Mouse (Mus musculus) gastrocnemius, postnatal 4 days (tissue): ENCODE data around the gene Mgat3. TPM values are rescaled to one million over a fixed set of nuclear protein-coding genes. Genes with fewer than 3 reads are reported as not detected.

Experiments
- DNase-seq, 2 experiments: peaks; one replicate each; pipeline ENCODE4 v3.0.0; 2021 to 2022; ENCODE audit warnings: low spot score in 2 of 2, mixed read lengths in 2 of 2
- long read RNA-seq, 2 experiments: library from polyadenylated mRNA; stranded (forward); transcript quantifications; one replicate each; pipeline ENCODE4 v2.0.0; 2021
- total RNA-seq, 2 experiments: library from RNA; stranded (reverse); gene quantifications; 2 replicates each; pipeline ENCODE4 v1.2.3; 2021

Mgat3 gene
- 1 to 10 TPM; 4.1 to 4.5 TPM for total RNA-seq
- long read RNA-seq, experiment 1, full-length matches to known transcripts: 3 of 4 reads
- long read RNA-seq, experiment 1, partial matches to known transcripts: 0 of 4 reads
- long read RNA-seq, experiment 1, other reads (novel, unspliced or antisense): 1 of 4 reads
- long read RNA-seq, experiment 2, full-length matches to known transcripts: 2 of 5 reads
- long read RNA-seq, experiment 2, partial matches to known transcripts: 3 of 5 reads
- long read RNA-seq, experiment 2, other reads (novel, unspliced or antisense): 0 of 5 reads

DNA sequence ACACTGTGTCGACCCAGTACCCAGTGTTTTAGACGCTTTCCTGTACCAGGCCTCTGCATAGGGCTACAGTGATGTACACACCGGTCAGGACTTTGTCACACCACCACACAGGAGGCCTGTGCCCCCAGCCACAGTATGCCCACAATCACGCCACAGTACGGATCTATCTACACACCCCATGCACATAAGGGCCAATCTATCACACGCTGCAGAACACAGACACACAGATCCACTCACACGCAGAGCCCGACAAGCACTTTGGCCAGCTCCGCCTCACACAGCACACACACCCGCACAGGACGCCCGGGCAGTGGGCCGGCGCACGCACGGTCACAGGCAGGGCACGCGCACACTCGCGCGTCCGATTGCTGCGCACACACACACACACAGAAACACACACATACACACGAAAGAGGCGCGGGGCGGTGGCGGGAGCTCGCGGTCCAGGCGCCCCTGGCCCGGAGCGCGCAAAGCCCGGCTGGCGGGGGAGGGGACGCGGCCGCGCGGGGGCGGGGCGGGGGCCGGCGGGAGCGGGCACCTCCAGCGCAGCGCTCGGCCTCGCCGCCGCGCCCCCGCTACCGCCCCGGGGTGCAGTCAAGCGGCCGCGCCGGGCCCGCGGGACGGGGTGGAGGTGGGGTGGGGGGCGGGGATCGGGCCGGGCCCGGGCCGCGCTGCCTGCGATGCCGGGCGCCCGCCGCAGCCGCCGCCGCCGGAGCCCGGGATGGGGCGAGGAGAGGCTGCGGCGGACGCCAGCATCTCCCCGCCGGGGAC, at the start of gene Mgat3:
Gene Mgat3, plus strand, starts transcription at position 721 of the 771 bp plus-strand sequence.
- DNase-seq: no peak

DNA sequence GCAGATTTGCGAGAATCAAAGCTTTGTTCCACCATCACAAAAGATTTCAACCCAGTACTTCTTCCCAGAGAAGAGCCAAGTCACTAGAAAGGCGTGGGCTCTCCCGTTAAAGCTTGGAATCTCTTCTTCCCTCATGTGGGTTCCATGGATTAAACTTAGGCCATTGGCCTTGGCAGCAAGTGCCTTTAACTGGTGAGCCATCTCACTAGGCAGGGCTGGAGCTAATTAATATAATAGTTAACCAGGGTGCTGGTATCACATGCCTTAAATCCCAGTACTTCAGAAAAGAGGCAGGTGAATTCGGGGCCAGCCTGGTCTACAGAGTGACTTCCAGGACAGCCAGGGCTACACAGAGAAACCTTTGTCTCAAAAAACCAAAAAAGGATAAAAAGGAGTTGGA, 48.9 kb upstream of the Mgat3 start:
- DNase-seq: no peak

DNA sequence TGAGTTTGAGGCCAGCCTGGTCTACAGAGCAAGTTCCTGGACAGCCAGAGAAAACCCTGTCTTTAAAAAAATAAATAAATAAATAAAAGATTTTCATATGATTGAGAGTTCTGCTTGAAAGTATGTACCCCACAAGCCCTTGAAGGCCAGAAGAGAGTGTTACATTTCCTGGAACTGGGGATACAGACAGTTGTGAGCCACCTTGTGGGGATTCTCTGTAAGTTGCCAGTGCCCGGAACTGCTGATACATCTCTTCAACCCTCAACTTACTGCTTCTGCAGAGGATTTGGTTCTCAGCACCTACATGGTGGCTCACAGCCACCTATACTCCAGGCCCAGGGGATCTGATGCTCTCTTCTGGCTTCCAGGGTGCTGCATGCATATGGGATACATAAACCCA, 46.3 kb upstream of the Mgat3 start:
- no peak for DNase-seq

DNA sequence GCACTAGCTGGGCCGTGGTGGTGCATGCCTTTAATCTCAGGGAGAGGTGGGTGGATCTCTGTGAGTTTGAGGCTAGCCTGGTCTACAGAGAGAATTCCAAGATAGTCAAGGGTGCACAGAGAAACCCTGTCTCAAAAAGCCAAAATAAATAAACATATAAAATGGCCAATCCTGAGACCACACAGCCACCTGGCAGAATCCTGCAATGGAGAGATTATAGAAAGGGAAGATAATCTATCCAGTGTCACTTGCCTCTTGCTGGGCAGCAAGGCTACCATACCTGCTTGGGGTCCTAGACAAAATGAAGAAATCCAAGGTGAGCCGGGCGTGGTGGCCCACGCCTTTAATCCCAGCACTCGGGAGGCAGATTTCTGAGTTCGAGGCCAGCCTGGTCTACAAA, 43.5 kb upstream of the Mgat3 start:
- no peak for DNase-seq

DNA sequence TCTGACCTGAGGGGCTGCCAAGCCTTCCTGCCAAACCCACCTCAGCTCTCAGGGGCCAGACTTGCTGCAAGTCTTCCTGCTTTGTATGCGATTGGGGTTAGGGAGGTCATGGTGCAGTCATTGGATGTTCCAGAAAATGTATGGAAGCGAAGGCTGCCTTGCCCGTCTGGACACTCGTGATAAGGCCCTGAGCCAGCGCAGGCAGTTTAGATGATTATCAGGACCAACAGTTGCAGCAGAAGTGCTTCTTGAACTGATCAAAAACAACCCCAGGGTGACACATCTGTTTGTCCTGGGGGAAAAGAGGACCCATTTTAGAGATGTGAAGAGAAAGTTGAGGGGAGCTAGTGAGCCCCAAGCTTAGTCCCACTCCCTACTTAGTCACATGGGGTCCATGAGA, 42.8 kb upstream of the Mgat3 start:
- DNase-seq: no peak

DNA sequence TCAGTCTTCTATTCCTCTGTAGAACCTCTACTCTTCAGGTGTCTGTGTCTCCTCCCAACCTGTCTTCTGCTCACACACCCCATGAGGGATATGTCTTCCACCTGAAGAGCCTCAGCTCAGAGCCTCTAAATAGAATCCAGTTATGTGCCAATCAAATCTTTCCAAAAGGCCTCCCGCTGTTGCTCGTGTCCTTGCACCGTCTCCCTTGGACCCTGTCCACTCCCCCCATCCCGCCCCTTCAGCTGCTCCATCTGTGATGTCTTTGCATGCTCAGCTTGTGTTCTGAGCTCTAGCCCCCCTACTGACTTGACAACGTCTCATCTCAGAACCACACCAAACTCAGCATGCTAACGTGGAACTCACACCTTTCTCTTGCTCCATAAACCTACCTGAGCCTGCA, 42.1 kb upstream of the Mgat3 start:
- DNase-seq: no peak

DNA sequence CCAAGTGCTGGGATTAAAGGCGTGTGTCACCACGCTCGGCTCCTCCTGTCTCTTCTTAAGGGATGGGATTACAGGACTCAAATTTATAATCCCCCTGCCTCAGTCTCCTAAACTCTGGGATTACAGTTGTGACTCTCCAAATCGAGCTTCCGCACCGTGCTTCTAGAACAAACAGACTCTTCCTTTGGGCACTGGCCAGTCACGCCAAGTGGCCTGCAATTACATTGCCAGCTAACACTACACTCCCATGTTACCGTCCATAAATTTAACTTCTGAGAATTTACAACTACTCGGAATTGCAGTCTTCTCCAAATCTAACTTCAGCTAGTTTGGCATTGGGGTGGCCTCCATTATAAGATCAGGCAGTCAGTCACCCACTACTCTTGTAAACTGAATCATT, 41.1 kb upstream of the Mgat3 start:
- no peak for DNase-seq

DNA sequence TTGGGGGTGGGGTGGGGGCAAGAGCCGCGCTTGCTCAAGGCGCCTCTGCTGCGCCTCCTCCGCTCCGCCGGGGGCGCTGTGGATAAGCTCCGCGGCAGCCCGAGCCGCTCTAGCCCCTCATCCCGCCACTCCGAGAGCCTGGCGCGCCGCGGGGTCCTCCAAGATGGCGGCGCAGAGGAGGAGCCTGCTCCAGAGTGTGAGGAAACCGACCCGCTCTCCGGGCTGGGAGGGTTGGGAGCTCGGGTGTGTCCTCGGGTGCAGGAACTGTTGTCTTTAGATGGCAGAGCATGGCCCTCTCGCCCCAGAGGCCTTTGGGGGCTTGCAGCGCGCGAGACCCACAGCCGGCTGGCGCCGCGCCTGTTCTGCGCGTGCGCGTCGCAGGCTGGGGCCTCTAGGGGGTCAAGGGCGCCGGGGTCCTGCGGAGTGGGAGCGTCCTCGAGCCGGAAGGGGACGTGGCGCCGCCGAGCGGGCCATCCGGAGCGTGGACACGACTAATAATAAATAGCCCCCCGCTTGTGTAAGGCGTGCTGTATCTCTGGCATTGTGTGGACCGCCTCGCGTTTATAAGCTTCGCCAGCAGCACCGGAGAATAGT, 40.4 kb upstream of the Mgat3 start, which contains the start of gene Tab1:
Gene Tab1, plus strand, starts transcription at position 135 of the 594 bp plus-strand sequence.
- DNase-seq: peak; percentile 85 to 92

DNA sequence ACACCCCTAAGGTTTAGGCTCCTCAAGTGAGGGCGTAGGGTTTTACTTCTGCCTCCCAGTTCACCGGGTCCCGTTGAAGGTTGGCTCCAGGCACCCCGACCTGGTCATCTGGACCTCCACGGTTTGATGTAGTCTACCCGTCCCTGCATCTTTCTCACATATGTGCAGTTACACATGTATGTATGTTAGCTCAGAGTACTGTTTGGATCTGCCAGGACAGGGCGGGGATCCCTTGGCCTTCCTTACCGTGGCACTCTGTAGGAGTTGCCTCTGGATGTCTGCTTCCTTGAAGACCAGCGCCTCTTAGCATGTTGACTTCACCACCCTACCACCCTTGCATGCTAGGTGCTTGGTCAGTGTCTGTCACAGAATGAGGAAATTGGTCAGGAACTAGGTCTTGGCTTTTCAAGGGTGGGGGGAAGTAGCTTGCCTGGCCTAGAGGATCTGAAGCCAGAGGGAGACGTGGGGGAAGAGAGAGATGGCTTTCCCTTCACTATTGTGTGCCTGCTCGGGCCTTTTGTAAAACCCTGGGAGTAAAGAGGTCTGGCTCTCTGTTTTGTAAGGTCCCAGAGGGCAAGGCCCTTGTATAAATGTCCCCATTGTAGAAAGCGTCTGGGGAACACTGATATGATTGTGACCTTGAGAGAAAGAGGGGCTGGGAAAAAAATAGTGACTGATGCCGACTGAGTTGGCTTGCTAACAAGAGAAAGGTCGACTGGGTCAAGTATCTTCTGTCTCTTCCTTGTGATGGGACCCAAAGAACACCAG, 39.7 kb upstream of the Mgat3 start:
- DNase-seq: peak in 1 of 2 experiments; percentile 35

DNA sequence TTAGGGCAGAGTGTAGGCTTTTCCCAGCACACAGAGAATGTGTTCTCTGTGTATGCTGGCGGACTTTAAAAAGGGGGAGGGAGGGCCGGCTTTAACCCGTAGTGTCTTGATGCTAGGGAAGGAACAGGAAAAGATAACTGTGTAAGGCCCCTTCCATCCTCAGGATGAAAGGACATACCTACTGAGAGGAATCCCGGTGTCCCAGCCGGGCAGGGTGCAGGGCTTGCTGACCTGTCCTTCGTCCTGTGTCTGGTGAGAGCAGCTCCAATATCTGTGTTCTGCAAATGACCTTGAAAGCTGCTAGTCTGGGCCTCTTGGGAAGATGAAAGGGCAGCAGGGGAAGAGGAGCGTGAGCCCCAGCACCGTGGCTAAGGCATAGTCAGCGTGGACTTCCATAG, 39.1 kb upstream of the Mgat3 start:
- DNase-seq: no peak

DNA sequence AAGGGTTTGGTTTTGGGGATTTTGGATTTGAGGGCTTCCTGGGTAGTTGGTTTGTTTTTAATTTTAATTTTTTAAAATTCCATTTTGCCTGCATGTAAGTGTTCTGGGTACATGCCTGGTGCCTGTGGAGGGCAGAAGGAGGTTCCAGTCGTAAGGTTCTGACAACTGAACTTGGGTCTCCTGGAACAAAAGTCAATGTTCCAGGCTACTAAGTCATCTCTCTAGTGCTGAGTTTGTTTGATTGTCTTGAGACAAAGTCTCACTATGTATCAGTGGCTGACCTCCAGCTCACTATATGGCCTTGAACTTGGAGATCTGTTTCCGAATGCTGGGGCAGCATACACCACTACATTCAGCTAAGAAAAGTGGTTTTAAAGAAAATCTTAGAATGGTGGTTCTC, 38.0 kb upstream of the Mgat3 start:
- no peak for DNase-seq

DNA sequence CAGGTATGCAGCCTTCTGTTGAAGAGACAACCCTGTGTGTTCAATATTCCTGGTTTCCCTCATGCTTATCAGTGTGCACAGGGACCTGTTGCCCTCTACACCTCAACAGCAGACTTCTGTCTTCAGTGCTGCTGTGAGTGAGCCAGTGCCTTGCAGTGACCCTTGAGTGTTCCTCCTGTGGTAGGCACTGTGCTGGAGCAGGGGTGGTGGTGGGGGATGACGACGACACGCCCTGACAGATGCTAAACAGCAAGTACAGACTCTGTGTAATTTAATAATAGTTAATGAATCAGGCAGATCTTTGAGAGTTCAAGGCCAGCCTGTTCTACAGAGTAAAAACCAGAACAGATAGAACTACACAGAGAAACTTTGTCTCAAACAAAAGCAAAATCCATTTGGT, 36.9 kb upstream of the Mgat3 start:
- no peak for DNase-seq

DNA sequence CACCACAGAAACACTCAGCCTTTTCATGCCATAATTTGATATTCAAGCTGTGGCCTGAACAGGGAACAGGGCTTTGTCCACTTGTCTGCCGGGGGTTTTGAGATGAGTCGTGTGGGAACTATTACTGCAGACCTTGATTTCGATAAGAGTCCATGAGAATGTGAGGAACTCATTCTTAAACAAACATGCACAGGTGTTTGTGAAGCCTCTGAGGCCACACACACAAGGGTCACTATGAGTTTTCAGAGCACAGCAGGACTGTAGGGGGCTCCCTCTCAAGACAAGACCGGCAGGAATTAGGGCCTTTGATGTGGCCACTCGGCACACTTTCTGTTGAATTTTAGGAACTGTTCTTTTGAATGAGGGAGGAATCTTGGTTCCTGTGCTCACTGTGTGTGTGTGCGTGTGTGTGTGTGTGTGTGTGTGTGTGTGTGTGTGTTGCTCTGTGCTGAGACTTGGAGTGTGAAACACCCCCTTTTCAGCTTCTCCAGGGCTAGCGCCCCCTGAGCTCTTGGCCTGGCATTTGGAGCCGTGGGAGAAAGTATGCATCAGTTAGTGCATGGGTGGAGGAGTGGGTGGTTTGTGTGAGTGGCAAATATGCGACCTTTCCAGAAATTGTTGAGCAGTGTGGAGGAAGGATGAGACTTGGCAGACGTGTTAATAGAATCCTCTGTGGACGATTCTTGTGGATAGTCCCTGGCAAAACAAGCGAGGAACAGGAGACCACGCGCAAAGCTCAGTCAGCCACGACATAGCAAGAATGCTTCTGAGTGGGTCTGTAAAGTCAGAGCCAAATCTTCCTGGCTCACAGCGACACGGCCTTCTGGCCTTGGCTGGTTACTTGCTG, 35.4 kb upstream of the Mgat3 start:
- no peak for DNase-seq

DNA sequence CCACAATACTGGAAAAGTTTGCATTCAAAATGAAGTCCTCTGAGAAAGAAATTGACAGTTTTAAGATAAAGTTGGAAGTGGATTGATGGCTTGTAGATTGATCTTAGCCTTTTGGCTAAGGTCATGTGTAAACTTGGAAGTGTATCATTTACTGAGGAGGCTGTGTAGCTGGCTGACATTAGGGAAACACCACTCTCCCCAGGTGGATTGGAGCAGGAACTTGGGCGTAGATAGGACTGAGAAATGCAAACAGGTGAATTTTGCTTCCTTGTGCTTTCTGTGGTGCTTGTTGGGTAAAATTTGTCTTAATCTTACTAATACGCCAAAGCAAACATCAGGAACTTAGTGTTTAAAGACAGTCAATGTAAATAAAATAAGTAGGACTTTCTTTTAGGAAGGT, 33.2 kb upstream of the Mgat3 start:
- DNase-seq: no peak

DNA sequence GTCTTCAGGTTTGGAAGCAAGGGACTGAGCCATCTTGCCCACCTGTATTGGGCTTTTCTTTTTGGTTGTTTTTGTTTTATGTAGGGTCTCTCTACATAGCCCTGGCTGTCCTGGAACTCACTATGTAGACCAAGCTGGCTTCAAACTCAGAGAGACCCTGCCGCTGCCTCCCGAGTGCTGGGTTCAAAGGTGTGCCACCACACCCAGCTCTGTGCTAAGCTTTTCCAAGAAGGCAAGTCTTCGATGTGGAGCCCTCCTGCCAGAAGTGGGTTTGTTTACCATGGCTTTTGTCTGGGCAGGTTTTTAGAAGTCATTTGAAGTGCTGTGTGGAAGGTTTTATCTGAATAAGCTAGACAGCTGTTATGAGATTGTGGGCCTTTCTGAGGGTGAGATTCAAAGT, 32.6 kb upstream of the Mgat3 start:
- no peak for DNase-seq

DNA sequence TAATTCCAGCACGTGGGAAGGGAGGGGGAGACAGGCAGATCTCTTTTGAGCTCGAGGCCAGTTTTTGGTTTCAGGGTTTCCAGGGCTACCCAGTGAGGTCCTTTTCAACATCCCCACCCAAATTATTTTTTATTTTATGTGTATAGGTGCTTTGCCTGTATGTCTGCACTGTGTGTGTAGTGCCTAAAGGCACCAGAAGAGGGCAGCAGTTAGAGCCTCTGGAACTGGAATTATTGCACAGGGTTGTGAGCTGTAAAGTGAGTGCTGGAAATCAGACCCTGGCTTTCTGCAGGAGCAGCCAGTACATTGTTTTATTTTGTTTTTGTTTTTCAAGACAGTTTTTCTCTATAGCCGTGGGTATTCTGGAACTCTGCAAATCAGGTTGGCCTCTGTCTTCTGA, 31.4 kb upstream of the Mgat3 start:
- no peak for DNase-seq

DNA sequence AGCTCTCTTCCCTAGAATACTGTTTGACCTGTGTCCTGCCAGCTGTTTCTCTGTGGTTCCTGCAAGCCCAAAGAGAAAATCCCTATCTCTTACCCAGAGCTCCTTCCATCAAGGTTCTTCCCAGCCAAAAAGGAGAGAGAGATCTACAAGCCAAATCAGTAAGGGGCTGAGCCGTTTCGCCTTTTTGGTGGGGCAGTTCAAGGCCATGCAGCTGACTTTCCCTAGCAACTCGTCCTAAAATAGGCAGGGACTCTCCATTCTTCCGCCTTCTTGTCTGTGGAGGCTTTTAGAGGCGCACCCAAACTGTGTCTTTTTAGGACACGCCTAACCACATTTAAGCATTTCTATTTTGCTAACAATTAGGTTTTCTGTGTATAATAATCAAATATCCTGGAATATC, 29.8 kb upstream of the Mgat3 start:
- DNase-seq: no peak

DNA sequence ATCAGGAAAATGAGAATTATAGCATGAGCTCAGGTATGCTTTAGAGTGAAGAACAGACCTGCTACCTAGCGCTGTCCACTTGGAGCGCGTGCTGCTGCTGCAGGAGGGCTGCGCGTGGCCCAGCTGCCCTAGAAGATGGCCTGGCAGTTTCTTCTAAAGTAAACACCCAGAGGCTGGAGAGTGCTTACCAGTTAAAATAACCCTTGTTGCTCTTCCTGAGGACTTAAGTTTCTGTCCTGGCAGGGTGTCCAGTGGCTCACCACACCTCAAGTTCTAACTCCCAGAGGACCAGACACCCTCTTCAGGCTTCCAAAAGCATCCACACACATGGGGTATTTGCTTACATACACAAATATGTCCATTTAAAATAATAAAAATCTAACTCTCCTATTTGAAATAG, 28.1 kb upstream of the Mgat3 start:
- no peak for DNase-seq

DNA sequence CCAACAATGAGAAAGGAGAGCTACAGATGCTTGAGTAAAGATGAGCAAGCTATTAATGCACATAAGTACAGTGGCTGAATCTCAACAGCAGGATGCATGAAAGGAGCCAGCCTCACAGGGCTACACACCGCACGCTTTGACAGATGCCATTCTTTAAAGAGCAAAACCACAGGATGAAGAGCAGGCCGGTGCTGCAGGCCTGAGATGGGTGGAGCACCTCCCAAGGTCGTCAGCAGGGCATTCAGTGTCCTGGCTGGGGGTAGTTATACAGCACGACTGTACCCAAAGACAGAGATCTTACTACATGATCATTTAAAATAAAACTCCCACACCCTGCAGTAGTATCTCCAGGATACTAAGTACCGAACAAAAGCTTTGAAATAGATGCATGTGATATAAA, 27.4 kb upstream of the Mgat3 start:
- DNase-seq: no peak

DNA sequence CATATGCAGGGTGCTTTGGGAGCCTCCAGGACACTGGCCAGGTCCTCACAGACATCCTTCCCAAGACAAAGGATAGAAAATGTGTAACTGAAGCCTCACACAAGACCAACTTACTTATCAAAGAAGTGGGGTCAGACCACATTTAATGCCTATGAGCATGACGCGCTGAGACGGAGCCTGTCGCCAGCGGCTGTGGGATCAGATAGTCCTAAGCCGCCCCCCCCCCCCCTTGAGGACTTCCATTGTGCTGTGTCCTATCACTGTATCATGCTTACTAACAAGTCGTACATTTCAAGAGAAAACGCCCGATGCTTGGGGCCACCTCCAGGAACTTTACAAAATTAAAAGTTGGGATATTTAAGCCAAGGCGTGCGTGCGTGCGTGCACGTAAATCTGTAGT, 26.4 kb upstream of the Mgat3 start:
- no peak for DNase-seq

DNA sequence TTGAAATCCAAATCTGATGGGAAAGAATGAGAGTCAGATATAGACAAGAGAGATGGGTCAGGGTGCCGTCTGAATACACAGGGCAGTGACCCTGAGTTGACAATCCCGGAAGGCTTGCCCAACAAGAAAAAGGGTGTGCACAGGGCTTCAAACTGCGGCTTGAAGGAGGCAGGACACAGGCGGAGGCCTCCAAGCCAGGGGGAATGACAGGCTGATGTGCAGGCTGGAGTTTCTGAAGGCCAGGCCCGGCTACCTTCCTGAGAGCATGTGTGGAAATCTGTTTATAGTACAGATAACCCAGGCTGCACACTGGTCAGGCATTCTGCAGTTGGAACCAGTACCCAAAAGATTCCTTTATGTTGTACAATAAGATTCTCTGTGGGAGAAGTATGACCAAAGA, 26.0 kb upstream of the Mgat3 start:
- DNase-seq: no peak
